Comparison of ENCODE assay signal across 28 mouse cellular contexts in the genomic region with DNA sequence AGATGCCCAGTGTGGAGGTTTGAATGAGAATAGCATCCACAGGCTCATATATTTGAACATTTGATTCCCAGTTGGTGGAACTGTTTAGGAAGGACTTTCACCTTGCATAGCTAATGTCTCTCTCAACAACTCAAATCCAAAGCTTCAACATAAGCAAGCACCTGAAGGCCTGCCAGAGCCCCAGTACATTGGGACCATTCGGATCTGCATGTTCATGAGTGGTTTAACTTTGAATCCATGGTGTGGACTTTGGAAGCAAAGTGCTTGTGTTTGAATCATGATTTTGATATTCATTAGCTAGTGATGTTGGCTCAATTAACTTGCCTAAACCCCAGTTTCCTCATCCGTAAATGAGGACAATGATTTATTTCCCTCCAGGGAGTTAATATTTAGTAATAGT. TPM values are rescaled to one million over a fixed set of nuclear protein-coding genes. Genes with fewer than 3 reads are reported as not detected.
DNase-seq lines count a peak whose midpoint lies in the region; ATAC-seq and TF ChIP-seq lines count a peak whose summit lies in the region.
"Had no signal": no experiment of that assay in that cellular context is flagged by ENCODE, and none has a peak within 500 bp of the region (broad histone marks: within the 10 kb centered on the region; RNA-seq: fewer than 3 reads in every experiment).

No protein-coding gene starts in this region.

- no peak for ATAC-seq in kidney, embryonic 14.5 days (ENCODE audit: low FRiP score, low TSS enrichment)
- ATAC-seq: activated CD4-positive, CD25-positive, alpha-beta regulatory T cell, adult 4 months; CD4-positive, CD25-positive, alpha-beta regulatory T cell, adult 4 months; forebrain, embryonic 13.5 days; forebrain, embryonic 15.5 days; Patski had no signal

- peaks cover 8% of the 10 kb centered on the region; the same call in 1 of the 2 replicates for H3K4me1 ChIP-seq in kidney, adult 2 months (ENCODE audit: control insufficient read depth, insufficient read depth, low read length)
- no peaks in the 10 kb centered on the region for H3K4me1 ChIP-seq in kidney, embryonic 14.5 days (ENCODE audit: control insufficient read depth, insufficient read depth, low read length)
- H3K4me1 ChIP-seq: embryonic facial prominence, embryonic 10.5 days; embryonic facial prominence, embryonic 12.5 days; forebrain, embryonic 13.5 days; forebrain, embryonic 15.5 days had no signal

- H3K4me2 ChIP-seq in kidney, embryonic 14.5 days (replicated peaks; ENCODE audit: low read depth, low read length), result no peak overlapping the region
- H3K4me2 ChIP-seq: embryonic facial prominence, embryonic 12.5 days; forebrain, embryonic 13.5 days; forebrain, embryonic 15.5 days had no signal

- H3K9ac ChIP-seq in kidney, embryonic 14.5 days (ENCODE audit: low read depth, low read length), result no peak overlapping the region
- H3K9ac ChIP-seq: embryonic facial prominence, embryonic 12.5 days; forebrain, embryonic 13.5 days; forebrain, embryonic 15.5 days had no signal

- H3K27me3 ChIP-seq in kidney, adult 2 months (replicated peaks; ENCODE audit: control insufficient read depth, insufficient read depth, low read length), result no peaks in the 10 kb centered on the region
- H3K27me3 ChIP-seq in kidney, embryonic 14.5 days (ENCODE audit: control insufficient read depth, insufficient read depth, low read length), result no peaks in the 10 kb centered on the region
- H3K27me3 ChIP-seq: embryonic facial prominence, embryonic 12.5 days; forebrain, embryonic 13.5 days; forebrain, embryonic 15.5 days; Patski had no signal

- no peak overlapping the region for H3K4me3 ChIP-seq in kidney, adult 2 months (ENCODE audit: insufficient read depth, low read depth, low read length)
- no peak overlapping the region for H3K4me3 ChIP-seq in kidney, embryonic 14.5 days (ENCODE audit: low read length)
- H3K4me3 ChIP-seq: embryonic facial prominence, embryonic 10.5 days; embryonic facial prominence, embryonic 12.5 days; forebrain, embryonic 13.5 days; forebrain, embryonic 15.5 days had no signal

- peak overlapping the region; percentile 96 for H3K27ac ChIP-seq in kidney, adult 2 months (ENCODE audit: insufficient read depth, low read depth, low read length)
- no peak overlapping the region for H3K27ac ChIP-seq in kidney, embryonic 14.5 days (ENCODE audit: low read depth, low read length)
- H3K27ac ChIP-seq: embryonic facial prominence, embryonic 10.5 days; embryonic facial prominence, embryonic 12.5 days; forebrain, embryonic 13.5 days; forebrain, embryonic 15.5 days had no signal

- WGBS in kidney, adult 2 months, result 59% methylated on average over 2 of the region's 2 CpGs
- 84% methylated on average over 2 of the region's 2 CpGs for WGBS in kidney, embryonic 14.5 days

- H3K36me3 ChIP-seq in kidney, adult 2 months (ENCODE audit: control insufficient read depth, insufficient read depth, low read length), result no peaks in the 10 kb centered on the region
- H3K36me3 ChIP-seq in kidney, embryonic 14.5 days (ENCODE audit: control insufficient read depth, insufficient read depth, low read length), result no peaks in the 10 kb centered on the region
- H3K36me3 ChIP-seq: embryonic facial prominence, embryonic 10.5 days; embryonic facial prominence, embryonic 12.5 days; forebrain, embryonic 15.5 days; G1E had no signal

- DNase-seq in heart, adult 11 months, result peak; percentile 49
- no peak for DNase-seq in heart, adult 8-10 months (ENCODE audit: low spot score)
- DNase-seq in kidney, adult 2 months, result peak; percentile 89
- no peak for DNase-seq in kidney, postnatal 25 days
- peak; percentile 52 to 68 for DNase-seq in kidney, postnatal 36 days
- DNase-seq: adrenal gland, adult 8-10 months; adrenal gland, postnatal 14 days; adrenal gland, postnatal 36 days; B cell, adult 2 months; cerebellum, adult 11-12 months; cerebellum, adult 2 months; cerebellum, adult 9-10 months; cerebellum, postnatal 10 days; cerebellum, postnatal 25 days had no signal

- no peak for TF ChIP-seq POLR2A in kidney, adult 2 months (IDR thresholded peaks at IDR 0.05; ENCODE audit: low read depth, low read length)

- TF ChIP-seq CTCF in kidney, adult 2 months (conservative IDR thresholded peaks at IDR 0.05; ENCODE audit: insufficient read depth, insufficient read length, low read depth, low read length), result no peak

- H3K9me3 ChIP-seq in kidney, embryonic 14.5 days (ENCODE audit: control insufficient read depth, low read length), result no peaks in the 10 kb centered on the region
- H3K9me3 ChIP-seq: embryonic facial prominence, embryonic 10.5 days; embryonic facial prominence, embryonic 12.5 days; forebrain, embryonic 13.5 days; forebrain, embryonic 15.5 days had no signal

RNA-seq across cellular contexts. Expression of gene Bcl6, which starts 21.2 kb away (rescaled TPM):
- 10 to 100 TPM; 11.6 to 17.5 (median 14.8) TPM for total RNA-seq in heart, adult 8-10 months (2022)
- 11.7 and 13.0 TPM in 2 replicates for polyA plus RNA-seq in kidney, adult 2 months (2012; rRNA removed)
- 0.73 and 0.91 TPM in 2 replicates for polyA plus RNA-seq in kidney, embryonic 14.5 days (2014; fragmentation: Nextera tagmentation; extraction: Ambion mirVana)
- polyA plus RNA-seq: G1E had no signal

RNA-seq across cellular contexts. Expression of gene Gm37419, which starts 21.6 kb away (rescaled TPM):
- not detected for total RNA-seq in heart, adult 8-10 months (2022)
- polyA plus RNA-seq in kidney, adult 2 months (2012; rRNA removed), result not detected in 2 replicates
- not detected in 2 replicates for polyA plus RNA-seq in kidney, embryonic 14.5 days (2014; fragmentation: Nextera tagmentation; extraction: Ambion mirVana)
- total RNA-seq: adrenal gland, adult 18-20 months; adrenal gland, adult 8-10 months; adrenal gland, postnatal 14 days; adrenal gland, postnatal 36 days; CH12.LX; G1E had no signal
- polyA plus RNA-seq: activated CD4-positive, CD25-positive, alpha-beta regulatory T cell, adult 4 months; CD4-positive, CD25-positive, alpha-beta regulatory T cell, adult 4 months; cerebellum, adult 2 months; cortical plate, adult 2 months; embryonic facial prominence, embryonic 10.5 days; embryonic facial prominence, embryonic 12.5 days; embryonic facial prominence, embryonic 14.5 days; forebrain, embryonic 11.5 days; forebrain, embryonic 13.5 days; G1E had no signal

Comparison
In these comparisons a context has a peak if more than half of its experiments do, and no peak if none do; other contexts are left out.
1. DNase-seq: peak in heart, adult 11 months (single experiment), kidney, adult 2 months (single experiment) and kidney, postnatal 36 days (2 of 2); none in heart, adult 8-10 months (single experiment) and kidney, postnatal 25 days (0 of 2).